Mouse (Mus musculus) ES-E14 (cell line): ENCODE measurements around the gene Robo3. TPM values are rescaled to one million over a fixed set of nuclear protein-coding genes. Genes with fewer than 3 reads are reported as not detected.

Experiments
- DNase-seq: peaks from one replicate; pipeline ENCODE4 v3.0.0-alpha.2; 2013; ENCODE audit warnings: low read depth, low spot score
- H3K27ac ChIP-seq: 2 replicates; pipeline ENCODE4 v1.5.1; 2012; ENCODE audit warnings: low read depth, mild to moderate bottlenecking, low read length, moderate library complexity, mixed read lengths; ENCODE audit not compliant: poor library complexity, insufficient read depth, severe bottlenecking
- H3K36me3 ChIP-seq: 2 replicates; pipeline ENCODE4 v1.6.1; 2012; ENCODE audit warnings: mild to moderate bottlenecking, low read length, moderate library complexity, mixed read lengths; ENCODE audit not compliant: control insufficient read depth, poor library complexity, insufficient read depth, severe bottlenecking
- H3K4me1 ChIP-seq, 2 experiments: fragments of 150-350 bp in 1 of 2; sonication (generic) in 1 of 2; 2 replicates each; pipeline ENCODE4 v1.6.1; 2012; ENCODE audit warnings: low read length in 2 of 2, mild to moderate bottlenecking in 1 of 2, mixed read lengths in 1 of 2; ENCODE audit not compliant: control insufficient read depth in 2 of 2, insufficient read depth in 2 of 2, poor library complexity in 1 of 2
- H3K4me3 ChIP-seq, 2 experiments: fragments of 150-350 bp in 1 of 2; sonication (generic) in 1 of 2; 2 replicates each; pipeline ENCODE4 v1.5.1; 2012; ENCODE audit warnings: low read length in 2 of 2, low read depth in 1 of 2, mild to moderate bottlenecking in 1 of 2, mixed read lengths in 1 of 2; ENCODE audit not compliant: insufficient read depth in 1 of 2, poor library complexity in 1 of 2, severe bottlenecking in 1 of 2
- H3K9ac ChIP-seq: 2 replicates; pipeline ENCODE4 v1.6.1; 2012; ENCODE audit warnings: low read depth, mild to moderate bottlenecking, low read length, mixed read lengths; ENCODE audit not compliant: poor library complexity, insufficient read depth, severe bottlenecking
- H3K9me3 ChIP-seq: fragments of 150-350 bp; sonication (generic); 2 replicates; pipeline ENCODE4 v1.6.1; 2012; ENCODE audit warnings: low read depth, mild to moderate bottlenecking, low read length; ENCODE audit not compliant: control insufficient read depth, insufficient read depth
- CHD2 ChIP-seq: IDR thresholded peaks from 2 replicates; pipeline ENCODE4 v1.6.1; 2014; ENCODE audit warnings: mild to moderate bottlenecking, low read depth, low read length, inconsistent platforms
- HCFC1 ChIP-seq: IDR thresholded peaks from 2 replicates; pipeline ENCODE4 v1.6.1; 2012; ENCODE audit warnings: low read length, inconsistent platforms, borderline replicate concordance; ENCODE audit not compliant: insufficient read depth
- MAFK ChIP-seq: IDR thresholded peaks from 2 replicates; pipeline ENCODE4 v1.6.1; 2014; ENCODE audit warnings: mild to moderate bottlenecking, low read depth, low read length, inconsistent platforms; ENCODE audit not compliant: insufficient read depth
- ZC3H11A ChIP-seq: IDR thresholded peaks from 2 replicates; pipeline ENCODE4 v1.6.1; 2012; ENCODE audit warnings: low read depth, mild to moderate bottlenecking, inconsistent platforms, low read length, borderline replicate concordance
- ZNF384 ChIP-seq: IDR thresholded peaks from 2 replicates; pipeline ENCODE4 v1.6.1; 2012; ENCODE audit warnings: low read depth, low read length, inconsistent platforms
- in situ Hi-C, 2 experiments: fragments of 600-800 bp; cut with MboI; formaldehyde crosslinking; loops; one replicate each; pipeline ENCODE4 v1.15.1; 2025; ENCODE audit warnings: low sequenced_read_pairs in 2 of 2, inconsistent platforms in 1 of 2; ENCODE audit not compliant: unreplicated experiment in 2 of 2
- total RNA-seq: library from RNA; depleted of rRNA; stranded (reverse); fragments of 300-350 nt; gene quantifications from 2 replicates; pipeline ENCODE4 v1.2.3, GENCODE M21; 2012

The Robo3 gene
- total RNA-seq, 1 experiment: 1.2 TPM

- no peaks in the 10 kb centered on the region for H3K9me3 ChIP-seq
- peak overlapping the region; percentile 53; the same call in 1 of the 2 replicates for H3K27ac ChIP-seq
- peaks cover 14 to 29% of the 10 kb centered on the region in 2 experiments for H3K4me1 ChIP-seq
- DNase-seq: no peak
- H3K36me3 ChIP-seq: no peaks in the 10 kb centered on the region; the same call in 1 of the 2 replicates
- no peak overlapping the region for H3K9ac ChIP-seq
- TF ChIP-seq ZC3H11A (no peak), ZNF384 (no peak), CHD2 (no peak), MAFK (no peak), HCFC1 (no peak)
- H3K4me3 ChIP-seq: no peak overlapping the region
- in situ Hi-C loops: no loop called here
Measured at GRCm38 (mm10) chr9:37390891-37391290, 42.2 kb downstream of the Robo3 start.

DNA sequence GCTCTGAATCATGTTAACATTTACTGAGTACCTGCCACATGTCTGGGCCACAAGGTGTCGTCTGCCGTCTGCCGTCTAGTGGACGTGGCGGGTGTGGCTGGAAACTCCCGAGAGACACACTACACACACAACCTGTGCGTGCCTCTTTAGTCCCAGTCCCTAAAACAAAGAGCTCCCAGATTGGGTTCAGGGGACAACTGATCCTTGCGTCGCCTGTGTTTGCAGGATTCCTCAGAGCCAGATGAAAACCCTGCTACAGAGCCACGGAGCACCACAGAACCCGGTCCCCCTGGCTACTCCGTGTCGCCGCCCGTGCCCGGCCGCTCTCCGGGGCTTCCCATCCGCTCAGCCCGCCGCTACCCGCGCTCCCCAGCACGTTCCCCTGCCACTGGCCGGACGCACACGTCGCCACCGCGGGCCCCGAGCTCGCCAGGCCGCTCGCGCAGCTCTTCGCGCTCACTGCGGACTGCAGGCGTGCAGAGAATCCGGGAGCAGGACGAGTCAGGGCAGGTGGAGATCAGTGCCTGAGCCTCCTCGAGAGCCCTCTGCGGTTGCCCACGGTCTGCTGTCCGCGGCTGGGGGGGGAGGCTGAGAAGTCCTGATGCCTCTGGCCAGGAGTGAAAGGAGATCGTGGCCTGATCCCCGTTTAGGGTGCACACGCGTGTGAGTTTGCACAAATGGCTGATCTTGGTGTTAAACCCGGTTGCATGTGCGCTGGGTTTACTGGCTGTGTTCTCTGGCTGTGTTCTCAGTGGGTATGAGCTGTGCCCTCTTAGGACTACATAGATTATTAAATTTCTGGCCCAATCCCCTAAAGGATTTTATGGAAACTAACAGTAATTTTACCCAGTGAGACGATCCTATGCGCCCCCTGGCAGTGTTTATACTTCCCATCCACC is 48.5 kb downstream of the Robo3 start:
- in situ Hi-C loops: no loop called here
- no peak for TF ChIP-seq MAFK
- no peak for TF ChIP-seq ZC3H11A
- no peak for TF ChIP-seq CHD2
- no peak for TF ChIP-seq ZNF384
- no peak for TF ChIP-seq HCFC1

GRCm38 (mm10) chr9:37383161-37383560 is 49.9 kb downstream of the Robo3 start:
- H3K36me3 ChIP-seq: no peaks in the 10 kb centered on the region; the same call in 1 of the 2 replicates
- H3K4me3 ChIP-seq: no peak overlapping the region
- no peak for DNase-seq
- H3K27ac ChIP-seq: no peak overlapping the region
- peaks cover 7 to 9% of the 10 kb centered on the region in 2 experiments for H3K4me1 ChIP-seq
- TF ChIP-seq MAFK: no peak
- no peak for TF ChIP-seq ZNF384
- H3K9ac ChIP-seq: no peak overlapping the region
- in situ Hi-C loops: no loop called here
- H3K9me3 ChIP-seq: no peaks in the 10 kb centered on the region

More for the DNA sequence above, 48.5 kb downstream of the Robo3 start:
- H3K4me3 ChIP-seq: peak overlapping the region; percentile 60 to 64
- no peaks in the 10 kb centered on the region for H3K9me3 ChIP-seq
- DNase-seq: no peak
- H3K9ac ChIP-seq: peak overlapping the region; percentile 69
- H3K4me1 ChIP-seq: peaks cover 9% of the 10 kb centered on the region in 2 experiments
- no peak overlapping the region; the same call in 1 of the 2 replicates for H3K27ac ChIP-seq
- no peaks in the 10 kb centered on the region; the same call in 1 of the 2 replicates for H3K36me3 ChIP-seq

DNA sequence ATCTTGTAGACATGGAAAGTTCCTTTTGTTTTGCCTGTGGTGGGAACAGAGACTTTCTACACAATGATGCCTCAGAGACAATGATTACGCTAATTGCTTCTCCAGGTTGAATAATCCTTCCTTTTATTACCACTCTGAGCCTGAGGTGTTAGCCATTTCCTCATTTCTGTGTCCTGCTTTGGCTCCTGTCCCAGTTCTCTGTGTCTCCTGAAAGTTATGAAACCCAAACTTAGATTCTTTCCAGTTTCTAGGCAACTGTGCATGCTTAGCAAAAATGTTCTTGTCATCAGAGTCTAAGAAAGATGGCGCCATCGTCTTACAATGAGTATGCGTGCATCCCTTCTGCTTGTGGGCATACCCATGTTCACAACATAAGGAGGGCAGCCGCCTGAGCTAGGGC is 57.3 kb downstream of the Robo3 start:
- TF ChIP-seq ZNF384 (no peak), ZC3H11A (no peak), HCFC1 (no peak), MAFK (no peak), CHD2 (no peak)
- Histone ChIP-seq H3K4me3 (no peak overlapping the region), H3K27ac (no peak overlapping the region), H3K4me1 (no peaks in the 10 kb centered on the region), H3K9ac (no peak overlapping the region), H3K36me3 (no peaks in the 10 kb centered on the region), H3K9me3 (no peaks in the 10 kb centered on the region)
- DNase-seq: no peak
- in situ Hi-C loops: no loop called here
